Mouse (Mus musculus) olfactory bulb, adult 2 months (tissue): ENCODE data around the gene Sh3pxd2a.

Source experiments
- CTCF ChIP-seq: fragments of 200-500 bp; IDR thresholded peaks from 2 replicates; pipeline ENCODE4 v1.5.1; 2012; ENCODE audit warnings: low read depth, mild to moderate bottlenecking, low read length, moderate library complexity; ENCODE audit not compliant: insufficient read depth
- POLR2A ChIP-seq: fragments of 200-500 bp; IDR thresholded peaks from 2 replicates; pipeline ENCODE4 v1.6.1; 2012; ENCODE audit warnings: mild to moderate bottlenecking, low read depth, low read length, moderate library complexity; ENCODE audit not compliant: insufficient read depth

- TF ChIP-seq CTCF (no peak), POLR2A (no peak)
Observed at GRCm38 (mm10) chr19:47382268-47382667, 81.9 kb downstream of the Sh3pxd2a start.
